Mouse (Mus musculus) limb, embryonic 11.5 days (tissue): ENCODE data around the gene Ceacam20. TPM values are rescaled to one million over a fixed set of nuclear protein-coding genes. Genes with fewer than 3 reads are reported as not detected.
"Not testable (repeated sequence)": the region's sequence is repeated elsewhere in the genome, so short reads cannot be mapped to it uniquely, and the experiment has no call there.

Source experiments
- ATAC-seq: fragments of 200-750 bp; cut with Nextera tagmentation; 2 replicates; pipeline ENCODE4 v1.8.0; 2017; ENCODE audit warnings: low read depth; ENCODE audit not compliant: insufficient number of reproducible peaks, low FRiP score, low TSS enrichment
- DNase-seq: peaks from one replicate; pipeline ENCODE4 v3.0.0-alpha.2; 2015; ENCODE audit warnings: low spot score
- H3K27ac ChIP-seq: fragments of 300-500 bp; sonication (generic); replicated peaks from 2 replicates; pipeline ENCODE4 v1.5.1; 2014; ENCODE audit warnings: low read depth, mild to moderate bottlenecking, low read length
- H3K27me3 ChIP-seq: fragments of 300-500 bp; sonication (generic); 2 replicates; pipeline ENCODE4 v1.6.1; 2014; ENCODE audit warnings: mild to moderate bottlenecking, low read length, mixed read lengths; ENCODE audit not compliant: control insufficient read depth, insufficient read depth
- H3K36me3 ChIP-seq: fragments of 300-500 bp; sonication (generic); 2 replicates; pipeline ENCODE4 v1.6.1; 2014; ENCODE audit warnings: mild to moderate bottlenecking, low read length, moderate library complexity, mixed read lengths; ENCODE audit not compliant: control insufficient read depth, insufficient read depth
- H3K4me1 ChIP-seq: fragments of 300-500 bp; sonication (generic); 2 replicates; pipeline ENCODE4 v1.6.1; 2014; ENCODE audit warnings: low read length, mixed read lengths; ENCODE audit not compliant: control insufficient read depth, insufficient read depth
- H3K4me2 ChIP-seq: fragments of 300-500 bp; sonication (generic); 2 replicates; pipeline ENCODE4 v1.6.1; 2014; ENCODE audit warnings: low read depth, mild to moderate bottlenecking, moderate library complexity; ENCODE audit not compliant: severe bottlenecking
- H3K4me3 ChIP-seq: fragments of 300-500 bp; sonication (generic); 2 replicates; pipeline ENCODE4 v1.5.1; 2014; ENCODE audit warnings: low read depth, low read length
- H3K9ac ChIP-seq: fragments of 300-500 bp; sonication (generic); 2 replicates; pipeline ENCODE4 v1.6.1; 2014; ENCODE audit warnings: mild to moderate bottlenecking, low read length
- H3K9me3 ChIP-seq: fragments of 300-500 bp; sonication (generic); 2 replicates; pipeline ENCODE4 v1.6.1; 2016; ENCODE audit warnings: low read length; ENCODE audit not compliant: control insufficient read depth
- whole genome bisulfite sequencing: fragments of 180-500 bp; shearing (Covaris S2); extraction: QIAGEN DNeasy Blood & Tissue Kit; methylation state at CpG from one replicate; pipeline ENCODE4 v1.1.7; 2014; 5-methylcytosine and 5-hydroxymethylcytosine counted together
- polyA plus RNA-seq: library from polyadenylated mRNA; unstranded; fragments of >200 nt; fragmentation: Nextera tagmentation; extraction: Ambion mirVana; gene quantifications from 2 replicates; pipeline ENCODE4 v1.2.1, GENCODE M21; 2014

Gene Ceacam20
- polyA plus RNA-seq, 1 experiment from 2014 or later: not detected

DNA sequence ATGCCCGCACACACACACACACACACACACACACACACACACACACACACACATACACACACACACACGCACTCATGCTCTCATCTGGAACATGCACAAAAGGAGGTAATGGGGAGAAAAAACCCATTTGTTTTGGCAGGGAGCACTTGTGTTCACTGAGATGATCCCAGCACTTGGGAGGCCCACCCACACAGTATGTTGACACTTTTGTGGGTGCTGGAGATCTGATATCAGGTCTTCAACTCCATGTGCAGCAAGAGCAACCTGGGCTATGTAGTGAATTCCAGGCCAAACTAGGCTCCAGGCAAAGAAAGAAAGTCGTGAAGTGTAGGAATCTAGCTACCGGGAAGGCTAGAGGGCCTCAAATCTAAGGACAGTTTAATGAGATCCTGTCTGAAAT lies 9.4 kb upstream of the Ceacam20 start:
- no peak for DNase-seq
- WGBS: 78% methylated on average over 4 of the region's 4 CpGs
- no peak overlapping the region for H3K27ac ChIP-seq
- no peak for ATAC-seq
- H3K4me2 ChIP-seq: no peak overlapping the region
- H3K9me3 ChIP-seq: no peaks in the 10 kb centered on the region
- H3K4me3 ChIP-seq: no peak overlapping the region
- no peaks in the 10 kb centered on the region for H3K27me3 ChIP-seq
- no peak overlapping the region for H3K9ac ChIP-seq
- no peaks in the 10 kb centered on the region for H3K4me1 ChIP-seq
- H3K36me3 ChIP-seq: no peaks in the 10 kb centered on the region

DNA sequence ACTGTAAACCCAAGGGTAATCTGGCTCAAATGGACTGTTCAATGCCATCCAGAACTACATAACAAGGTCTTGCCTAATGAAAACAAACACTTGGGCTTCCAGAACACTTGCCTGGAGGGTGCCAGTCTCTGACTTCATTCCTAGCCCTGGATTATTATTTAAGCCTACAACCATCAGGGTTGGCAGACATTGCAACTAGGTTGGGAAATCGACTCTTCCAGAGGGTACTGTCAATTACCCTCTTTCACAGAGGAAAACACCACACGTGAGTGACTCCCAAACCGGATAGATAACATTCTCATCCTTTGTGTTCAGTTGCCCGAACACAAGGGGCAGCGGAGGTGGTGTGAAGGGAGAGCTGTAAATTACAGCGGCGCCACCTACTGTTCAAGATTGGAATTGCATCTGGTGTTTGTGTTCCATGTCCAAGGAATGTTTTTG lies 8.9 kb upstream of the Ceacam20 start:
- Histone ChIP-seq H3K27ac (no peak overlapping the region), H3K9me3 (no peaks in the 10 kb centered on the region), H3K4me2 (no peak overlapping the region), H3K36me3 (no peaks in the 10 kb centered on the region), H3K27me3 (no peaks in the 10 kb centered on the region), H3K9ac (no peak overlapping the region), H3K4me1 (no peaks in the 10 kb centered on the region), H3K4me3 (no peak overlapping the region)
- ATAC-seq (no peak), DNase-seq (peak; percentile 93)
- 4% methylated on average over 7 of the region's 7 CpGs for WGBS

DNA sequence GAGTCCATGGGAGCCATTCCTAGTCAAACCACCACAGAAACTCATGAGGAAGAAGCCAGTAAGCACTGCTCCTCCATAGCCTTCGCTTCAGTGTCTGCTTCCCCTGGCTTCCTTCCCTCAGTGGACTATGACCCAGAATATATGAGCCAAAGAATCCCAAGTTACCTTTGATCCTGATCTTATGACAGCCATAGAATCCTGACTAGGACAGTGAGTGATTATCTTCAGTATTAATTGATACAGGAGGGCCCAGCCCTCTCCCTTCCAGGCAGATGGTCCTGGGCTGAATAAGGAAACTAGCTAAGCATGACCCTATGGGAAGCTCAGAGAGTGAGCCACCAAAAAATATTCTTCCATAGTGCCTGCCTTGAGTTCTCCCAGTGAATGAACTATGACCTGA lies 2.8 kb upstream of the Ceacam20 start:
- no peak for ATAC-seq
- no peaks in the 10 kb centered on the region for H3K27me3 ChIP-seq
- no peaks in the 10 kb centered on the region for H3K4me1 ChIP-seq
- no peak overlapping the region for H3K4me3 ChIP-seq
- H3K4me2 ChIP-seq: no peak overlapping the region
- DNase-seq: no peak
- no peaks in the 10 kb centered on the region for H3K36me3 ChIP-seq
- H3K27ac ChIP-seq: no peak overlapping the region
- H3K9me3 ChIP-seq: no peaks in the 10 kb centered on the region
- no peak overlapping the region for H3K9ac ChIP-seq
- 87% methylated on average over 1 of the region's 1 CpGs for WGBS

DNA sequence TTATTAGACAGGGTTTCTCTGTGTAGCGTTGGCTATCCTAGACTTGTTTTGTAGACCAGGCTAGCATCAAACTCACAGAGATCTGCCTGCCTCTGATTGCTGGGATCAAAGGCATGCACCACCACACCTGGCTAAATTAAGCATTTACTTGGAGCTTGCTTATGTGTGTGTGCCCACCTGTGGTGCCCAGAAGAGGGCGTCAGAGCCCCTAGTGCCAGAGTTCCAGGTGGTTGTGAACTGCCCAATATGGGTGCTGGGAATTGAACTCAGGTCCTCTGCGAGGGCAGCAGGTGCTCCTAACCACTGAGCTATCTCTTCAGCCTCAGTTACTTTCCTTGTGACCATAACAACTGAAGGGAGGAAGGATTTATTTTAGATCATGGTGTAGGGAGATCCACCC lies 3.9 kb downstream of the Ceacam20 start:
- Histone ChIP-seq H3K4me2 (no peak overlapping the region), H3K9ac (no peak overlapping the region), H3K27me3 (no peaks in the 10 kb centered on the region), H3K27ac (no peak overlapping the region), H3K36me3 (no peaks in the 10 kb centered on the region), H3K9me3 (peaks cover 8% of the 10 kb centered on the region; the same call in 1 of the 2 replicates), H3K4me1 (no peaks in the 10 kb centered on the region), H3K4me3 (no peak overlapping the region)
- no peak for DNase-seq
- ATAC-seq: no peak
- 71% methylated on average over 3 of the region's 3 CpGs for WGBS

DNA sequence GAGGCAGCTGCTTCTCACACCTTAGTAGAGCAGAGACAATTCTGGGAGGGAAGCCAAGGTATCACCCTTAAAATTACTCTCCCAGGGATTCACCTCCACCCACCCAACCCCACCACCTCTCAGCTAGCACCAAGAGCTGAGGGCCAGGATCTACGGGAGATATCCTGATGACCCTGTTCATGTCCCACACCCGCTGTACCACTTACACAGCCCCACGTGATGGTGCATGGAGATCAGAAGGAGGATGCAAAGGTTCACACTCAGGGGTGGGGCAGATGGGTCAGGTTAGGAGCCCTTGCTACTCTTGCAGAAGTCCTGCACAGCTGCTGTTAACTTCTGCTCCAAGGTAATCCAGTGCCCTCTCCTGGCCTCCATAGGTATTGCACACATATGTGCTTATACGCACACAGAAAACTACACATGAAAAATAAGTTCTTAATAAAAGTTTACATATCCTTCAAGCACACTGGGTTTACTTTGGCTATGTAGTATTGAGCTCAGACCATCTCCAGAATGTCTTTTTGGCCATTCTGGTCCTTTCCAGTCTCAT lies 4.4 kb downstream of the Ceacam20 start:
- Histone ChIP-seq H3K4me2 (no peak overlapping the region), H3K9me3 (peaks cover 8% of the 10 kb centered on the region; the same call in 1 of the 2 replicates), H3K4me3 (no peak overlapping the region), H3K27me3 (no peaks in the 10 kb centered on the region), H3K36me3 (no peaks in the 10 kb centered on the region), H3K4me1 (no peaks in the 10 kb centered on the region), H3K27ac (no peak overlapping the region), H3K9ac (no peak overlapping the region)
- DNase-seq (no peak), ATAC-seq (no peak)
- 91% methylated on average over 4 of the region's 4 CpGs for WGBS

DNA sequence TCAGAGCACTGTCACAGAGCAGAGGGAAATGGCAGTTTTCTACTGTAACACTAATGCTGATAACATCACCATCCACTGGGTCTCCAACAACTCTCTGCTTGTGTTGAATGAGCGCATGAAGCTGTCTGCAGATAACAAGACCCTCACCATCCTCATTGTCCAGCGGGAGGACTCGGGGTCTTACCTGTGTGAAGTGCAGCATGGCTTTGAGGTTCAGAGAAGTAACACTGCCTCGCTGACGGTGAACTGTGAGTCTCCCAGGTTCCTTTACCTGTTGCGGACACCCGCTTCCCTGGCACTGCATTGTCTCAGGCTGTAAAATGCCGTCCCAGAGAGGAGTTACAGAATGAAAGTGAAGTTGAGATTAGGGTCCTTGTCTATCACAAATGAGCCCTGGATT lies 5.0 kb downstream of the Ceacam20 start:
- Histone ChIP-seq H3K9ac (no peak overlapping the region), H3K4me2 (no peak overlapping the region), H3K36me3 (no peaks in the 10 kb centered on the region), H3K27me3 (no peaks in the 10 kb centered on the region), H3K4me3 (no peak overlapping the region), H3K27ac (no peak overlapping the region), H3K4me1 (no peaks in the 10 kb centered on the region), H3K9me3 (peaks cover 8% of the 10 kb centered on the region; the same call in 1 of the 2 replicates)
- 92% methylated on average over 8 of the region's 8 CpGs for WGBS
- ATAC-seq: no peak
- no peak for DNase-seq

DNA sequence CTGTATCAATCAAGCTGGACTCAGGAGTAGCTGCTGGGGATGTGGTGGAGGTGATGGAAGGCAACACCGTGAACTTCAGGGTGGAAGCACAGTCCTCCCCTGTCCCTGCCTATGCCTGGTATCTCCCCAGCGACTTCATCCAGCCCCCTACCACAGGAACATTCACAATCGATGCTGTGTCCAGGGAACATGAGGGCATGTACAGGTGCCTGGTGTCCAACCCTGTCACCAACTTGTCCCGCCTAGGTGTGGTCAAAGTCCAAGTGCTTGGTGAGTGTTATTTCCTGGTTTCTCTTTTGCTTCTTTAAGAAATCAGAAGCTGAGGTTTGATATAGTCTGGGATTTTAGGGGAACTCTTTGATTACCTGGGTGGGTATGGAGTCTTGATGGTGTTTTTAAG lies 6.3 kb downstream of the Ceacam20 start:
- Histone ChIP-seq H3K9ac (no peak overlapping the region), H3K27me3 (no peaks in the 10 kb centered on the region), H3K9me3 (peaks cover 8% of the 10 kb centered on the region; the same call in 1 of the 2 replicates), H3K4me2 (no peak overlapping the region), H3K36me3 (no peaks in the 10 kb centered on the region), H3K27ac (no peak overlapping the region), H3K4me1 (no peaks in the 10 kb centered on the region), H3K4me3 (no peak overlapping the region)
- 89% methylated on average over 4 of the region's 4 CpGs for WGBS
- ATAC-seq (no peak), DNase-seq (no peak)

DNA sequence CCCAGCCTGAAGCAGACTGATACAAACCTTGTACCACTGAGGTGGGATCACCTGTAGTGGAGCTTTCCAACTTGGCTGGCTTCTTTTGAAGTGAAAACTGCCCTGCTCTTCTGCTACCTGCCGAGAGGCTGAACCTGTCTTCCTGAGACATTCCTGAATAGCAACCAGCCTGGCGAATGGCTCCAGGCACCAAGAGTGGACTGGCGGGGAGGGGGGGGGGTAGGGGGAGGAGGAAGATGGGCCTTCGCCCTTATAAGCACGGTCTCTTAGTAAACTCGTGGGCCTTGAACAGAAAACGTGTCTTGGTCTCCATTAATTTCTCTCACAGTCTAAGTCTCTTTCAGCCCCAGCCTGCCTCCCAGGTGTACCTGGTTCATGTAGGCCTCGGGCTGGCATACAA lies 26.0 kb downstream of the Ceacam20 start, which contains the start of gene Nlrp9b:
Gene Nlrp9b (plus strand): TSS at position 301 of the 400 bp plus-strand sequence.
- not testable (repeated sequence) for H3K27me3 ChIP-seq, DNase-seq, H3K9ac ChIP-seq, H3K4me2 ChIP-seq, H3K4me3 ChIP-seq, H3K4me1 ChIP-seq, H3K36me3 ChIP-seq, ATAC-seq, H3K27ac ChIP-seq, H3K9me3 ChIP-seq
- 59% methylated on average over 8 of the region's 8 CpGs for WGBS

DNA sequence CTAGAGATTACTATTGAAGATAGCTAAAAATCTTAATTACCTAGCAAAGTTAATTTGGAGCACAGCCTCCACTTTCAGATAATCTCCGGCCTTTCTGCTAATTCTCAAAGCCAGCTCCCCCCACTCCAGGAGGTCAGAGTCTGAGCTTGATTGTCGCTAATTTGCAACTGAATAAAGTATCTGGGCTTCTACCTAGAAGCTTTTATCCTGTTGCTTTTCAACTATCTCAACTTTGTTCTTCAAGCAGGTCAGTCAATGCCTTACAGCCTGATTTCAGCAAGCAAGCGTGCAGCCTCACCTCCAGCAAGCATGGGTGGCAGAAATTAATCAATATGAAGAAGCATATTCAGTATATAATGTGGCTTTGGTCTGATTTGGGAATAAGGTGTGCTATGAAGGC lies 31.5 kb downstream of the Ceacam20 start:
- not testable (repeated sequence) for DNase-seq, H3K9ac ChIP-seq, H3K9me3 ChIP-seq, H3K4me1 ChIP-seq, H3K4me3 ChIP-seq, ATAC-seq, H3K36me3 ChIP-seq, H3K27ac ChIP-seq, H3K4me2 ChIP-seq, H3K27me3 ChIP-seq
- WGBS: 70% methylated on average over 3 of the region's 3 CpGs
